Mouse (Mus musculus) urinary bladder, postnatal 36 days (tissue): ENCODE measurements at regions not wholly inside any gene's neighbourhood (a gene's known extent, or its start where the extent isn't known, plus 50 kb on each side); places are given as distances from the start of the nearest gene placed in this dataset.

ENCODE experiments used
- DNase-seq, 2 experiments: peaks; one replicate each; pipeline ENCODE4 v3.0.0; 2022; ENCODE audit warnings: low spot score in 2 of 2, mixed read lengths in 1 of 2

DNA sequence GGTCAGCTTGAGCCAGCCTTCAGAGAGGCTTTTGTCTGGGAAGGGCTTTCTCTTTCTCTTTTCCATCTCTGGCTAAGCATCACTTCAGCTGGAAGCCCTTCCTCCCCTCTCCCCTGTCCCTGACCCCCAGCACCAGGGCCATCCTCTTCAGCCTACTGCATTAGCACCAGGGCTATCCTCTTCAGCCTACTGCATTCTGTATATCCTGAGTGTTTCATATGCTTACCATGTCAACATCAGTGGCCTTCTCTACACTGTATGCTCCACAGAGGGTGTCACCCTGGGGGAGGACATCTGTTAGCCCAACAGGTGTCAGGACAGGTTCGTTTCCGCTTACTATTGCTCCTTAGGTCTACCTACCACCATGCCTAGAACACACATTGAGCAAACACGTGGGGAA is 282.5 kb downstream of the Rps24 start:
- no peak for DNase-seq

- no peak for DNase-seq
Measured at GRCm38 (mm10) chr14:24770015-24770977, 283.4 kb downstream of the Rps24 start.

DNA sequence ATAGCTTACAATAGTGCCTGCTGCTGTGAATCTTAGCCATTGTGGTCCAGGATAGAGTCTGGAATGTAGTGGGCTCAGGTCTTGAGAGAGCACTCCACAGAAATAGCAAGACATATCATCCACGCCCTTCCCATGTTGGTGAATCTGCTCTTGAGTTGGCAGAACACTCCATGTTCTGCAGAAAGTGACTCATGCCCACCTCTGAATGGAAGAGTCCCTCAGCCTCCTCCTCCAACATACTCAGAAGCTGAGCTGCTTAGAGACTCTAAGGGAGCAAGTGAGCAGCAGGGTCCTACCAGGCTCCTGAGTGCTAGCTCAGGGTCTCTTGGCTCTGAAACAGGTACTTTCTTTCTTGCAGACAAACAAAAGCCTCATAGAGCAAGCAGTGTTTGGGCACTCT is 284.7 kb downstream of the Rps24 start:
- no peak for DNase-seq

GRCm38 (mm10) chr14:24772129-24772528 is 285.2 kb downstream of the Rps24 start:
- DNase-seq = no peak

- peak; percentile 75 to 85 for DNase-seq
Measured at GRCm38 (mm10) chr14:24778748-24779630, 292.1 kb downstream of the Rps24 start.

GRCm38 (mm10) chr14:24781674-24782073 is 294.7 kb downstream of the Rps24 start:
- no peak for DNase-seq

DNA sequence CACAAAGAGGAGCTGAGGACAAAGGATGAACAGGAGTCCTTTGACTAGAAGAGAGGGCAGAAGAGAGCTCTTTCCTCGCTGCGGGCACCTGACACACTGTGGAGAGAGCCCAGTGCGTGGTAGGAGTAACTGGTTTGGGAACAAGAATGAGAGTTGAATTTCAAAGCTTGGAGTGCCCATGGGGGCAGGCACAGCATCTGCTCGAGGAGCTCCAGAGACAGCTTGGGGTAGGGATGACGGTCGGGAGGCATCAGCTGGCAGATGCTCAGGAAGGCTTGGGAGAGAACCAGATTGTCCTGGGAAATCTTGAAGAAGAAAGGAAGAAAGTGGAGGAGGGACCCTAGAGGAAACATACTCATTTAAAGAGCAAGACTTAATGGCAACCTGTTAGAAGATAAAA is 297.0 kb downstream of the Rps24 start:
- no peak for DNase-seq

- DNase-seq = no peak
Measured at GRCm38 (mm10) chr14:24785452-24785851, 298.5 kb downstream of the Rps24 start.

DNA sequence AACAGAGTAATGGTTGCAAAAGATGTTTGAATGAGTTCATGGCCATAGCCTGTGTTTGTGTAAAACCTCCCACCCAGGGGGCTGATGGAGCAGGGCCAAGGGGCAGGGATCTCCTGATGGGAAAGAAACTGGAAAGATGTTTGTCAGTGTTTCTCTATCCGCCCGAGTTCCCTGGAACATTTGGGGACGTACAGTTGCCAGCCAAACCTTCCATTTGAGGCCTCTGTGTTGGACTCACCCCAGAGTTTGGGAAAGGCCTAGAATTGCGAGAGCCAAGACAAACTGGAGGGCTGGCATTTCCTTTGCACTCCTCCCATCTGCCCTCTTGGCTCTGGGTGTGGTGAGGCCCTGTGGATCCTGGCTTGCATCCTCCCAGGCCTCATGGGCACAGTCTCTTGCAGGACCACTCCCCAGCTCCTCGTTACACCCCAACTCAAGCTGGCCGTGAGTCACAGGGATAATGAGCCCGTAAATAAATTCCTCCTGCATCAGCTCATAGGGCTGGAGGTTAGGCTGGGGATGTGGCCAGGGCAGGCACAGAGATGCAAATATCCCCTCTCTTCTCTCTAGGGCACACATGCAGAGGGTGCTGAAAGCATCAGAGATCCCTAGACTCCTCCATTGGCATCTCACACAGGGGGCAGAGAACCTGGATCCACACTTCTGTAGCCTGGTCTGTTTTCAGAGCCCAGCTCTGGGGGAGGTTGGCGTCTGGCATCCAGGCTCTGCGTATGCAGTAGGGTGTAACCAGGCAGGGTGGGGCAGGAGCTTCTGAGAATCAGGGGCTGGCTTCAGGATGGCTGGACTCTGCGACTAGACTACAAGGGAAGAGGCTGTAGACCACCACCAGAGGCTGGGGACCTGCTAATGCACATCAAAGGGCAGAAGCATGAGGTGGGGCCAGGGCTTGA is 306.7 kb downstream of the Rps24 start:
- peak; percentile 56 to 81 for DNase-seq

- DNase-seq = no peak
Measured at GRCm38 (mm10) chr14:24794359-24794845, 307.5 kb downstream of the Rps24 start.

DNA sequence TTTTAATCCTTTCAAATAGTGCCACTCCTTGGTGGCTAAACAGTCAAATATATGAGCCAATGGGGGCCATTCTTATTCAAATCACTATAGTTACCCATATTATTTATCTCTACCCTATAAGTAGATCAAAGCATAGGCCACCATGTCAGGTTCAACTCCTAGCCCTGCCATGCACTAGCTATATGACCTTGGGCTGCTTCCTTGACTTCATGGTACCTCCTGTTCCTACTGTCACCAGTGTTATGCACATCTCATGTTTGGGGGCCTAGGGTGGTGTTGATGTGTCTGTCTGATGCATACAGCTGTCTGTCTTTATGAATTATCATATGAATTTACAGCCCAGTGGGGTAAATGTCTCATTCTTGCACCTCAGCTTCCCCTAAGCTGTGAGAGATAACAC is 310.6 kb downstream of the Rps24 start:
- DNase-seq = no peak

DNA sequence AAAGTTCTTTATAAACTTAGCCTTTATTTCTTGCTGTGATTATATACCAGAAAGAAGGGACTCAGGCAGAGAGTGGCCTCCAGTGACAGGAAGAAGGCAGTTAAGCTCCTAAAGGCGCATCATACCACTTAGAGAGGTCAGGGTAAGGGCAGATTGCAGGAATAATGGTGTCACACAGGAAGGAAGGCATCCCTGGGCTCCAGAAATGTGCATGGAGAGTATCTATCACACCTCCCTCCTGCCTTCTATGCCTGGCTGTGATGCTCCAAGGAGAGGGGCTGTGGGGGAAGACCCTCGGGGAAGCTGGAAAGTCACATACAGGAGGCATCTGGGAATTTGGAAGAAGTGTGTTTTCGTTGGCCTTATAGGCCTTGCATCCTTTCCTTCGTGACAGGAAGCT is 311.1 kb downstream of the Rps24 start:
- DNase-seq = no peak

DNA sequence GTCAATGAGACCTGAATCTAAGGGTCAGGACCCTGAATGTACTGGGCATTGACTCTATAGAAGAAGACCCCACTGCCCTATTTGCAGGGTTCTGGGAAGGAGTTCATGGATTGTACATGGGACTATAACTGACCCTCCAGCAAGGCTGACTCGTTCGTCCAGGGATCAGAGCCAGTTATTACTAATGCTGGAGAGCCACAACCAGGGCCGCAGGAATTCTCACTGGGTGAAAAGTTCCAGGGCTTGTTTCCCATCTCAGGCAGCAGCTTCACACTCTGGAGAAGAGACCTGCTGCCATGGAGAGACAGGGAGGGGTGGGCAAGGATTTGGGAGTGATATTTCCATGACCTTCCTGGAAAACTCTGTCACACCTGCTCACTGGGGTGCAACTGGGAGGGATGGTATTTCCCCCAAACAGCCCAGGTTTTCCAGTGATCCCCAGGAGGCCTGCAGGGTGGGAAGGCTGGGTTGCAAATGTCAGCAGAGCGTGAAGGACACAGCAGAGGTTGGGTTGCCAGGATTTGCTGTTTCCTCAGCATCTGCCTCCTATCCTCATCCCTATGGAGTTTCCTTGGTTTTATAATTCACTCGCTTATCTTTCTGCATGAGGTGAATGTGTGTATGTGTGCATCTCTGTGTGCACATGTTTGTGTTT is 316.2 kb downstream of the Rps24 start:
- DNase-seq = no peak

DNA sequence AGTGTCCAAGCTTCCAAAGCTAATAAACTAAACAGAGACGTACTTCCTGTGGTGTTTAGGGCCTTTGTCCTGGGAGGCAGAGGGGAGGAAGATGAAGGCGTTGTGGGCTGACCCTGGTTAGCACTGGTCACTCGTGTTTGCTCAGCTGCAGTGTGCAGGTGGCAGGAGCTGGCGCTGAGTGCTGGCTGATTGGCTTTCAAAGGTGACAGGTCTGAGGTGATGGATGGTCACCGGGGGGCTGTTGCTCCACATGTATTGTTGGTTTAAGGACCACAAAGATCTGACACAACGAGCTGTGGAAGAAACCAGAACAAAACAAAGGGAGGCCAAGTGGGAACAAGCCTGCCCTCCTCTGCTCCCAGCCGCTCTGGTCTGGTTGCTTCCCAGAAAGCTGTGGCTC is 320.1 kb downstream of the Rps24 start:
- DNase-seq = no peak

DNA sequence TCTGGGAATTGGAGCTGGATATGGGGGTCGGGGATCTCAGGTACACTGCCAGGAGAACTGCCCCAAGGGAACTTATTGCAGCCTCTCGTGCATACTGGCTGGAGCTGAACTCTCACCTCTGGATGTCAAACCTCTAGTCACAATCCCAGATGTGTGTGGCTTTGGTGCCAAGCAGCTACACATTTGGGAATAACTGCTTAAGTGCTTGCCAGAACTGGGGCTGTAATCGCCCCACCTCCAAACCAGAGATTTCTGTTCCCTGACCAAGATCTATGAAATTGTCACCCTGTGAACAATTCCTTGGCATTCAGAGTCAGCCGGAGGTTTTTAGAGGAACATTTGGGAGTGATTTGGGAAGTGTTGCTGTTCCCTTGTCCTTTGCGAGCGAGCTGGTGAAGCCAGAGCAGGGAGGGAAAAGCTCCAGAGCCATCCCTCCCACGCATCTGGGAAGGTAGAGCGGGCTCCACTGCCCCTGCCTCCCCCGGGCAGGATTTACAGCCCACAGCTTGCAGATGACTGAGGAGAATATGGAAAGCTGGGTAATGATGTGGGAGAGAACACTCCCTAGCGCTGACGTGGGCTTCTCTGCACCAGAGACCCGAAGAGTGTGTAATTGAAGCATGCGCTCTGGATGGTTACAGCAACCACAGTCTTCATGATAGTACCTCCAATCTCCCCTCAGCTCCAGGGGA is 336.1 kb downstream of the Rps24 start:
- DNase-seq = peak in 1 of 2 experiments; percentile 41

DNA sequence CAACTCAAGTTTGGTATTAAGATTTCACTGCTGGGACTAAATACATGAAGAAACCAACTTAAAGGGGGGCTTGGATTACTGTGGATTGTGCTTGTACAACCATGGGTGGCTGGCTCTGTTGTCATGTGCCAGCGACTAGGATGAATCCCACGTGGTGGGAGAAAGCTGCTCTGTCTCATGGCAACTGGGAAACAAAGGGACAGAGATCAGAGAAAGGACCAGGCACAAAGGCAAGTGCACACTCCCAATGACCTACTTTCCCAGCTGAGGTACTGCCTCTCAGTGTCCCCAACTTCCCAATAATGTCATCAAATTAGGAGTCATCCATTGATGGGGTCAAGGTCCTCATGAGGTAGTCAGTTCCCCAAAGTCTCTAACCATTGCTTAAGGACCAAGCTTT is 337.4 kb downstream of the Rps24 start:
- DNase-seq = no peak

DNA sequence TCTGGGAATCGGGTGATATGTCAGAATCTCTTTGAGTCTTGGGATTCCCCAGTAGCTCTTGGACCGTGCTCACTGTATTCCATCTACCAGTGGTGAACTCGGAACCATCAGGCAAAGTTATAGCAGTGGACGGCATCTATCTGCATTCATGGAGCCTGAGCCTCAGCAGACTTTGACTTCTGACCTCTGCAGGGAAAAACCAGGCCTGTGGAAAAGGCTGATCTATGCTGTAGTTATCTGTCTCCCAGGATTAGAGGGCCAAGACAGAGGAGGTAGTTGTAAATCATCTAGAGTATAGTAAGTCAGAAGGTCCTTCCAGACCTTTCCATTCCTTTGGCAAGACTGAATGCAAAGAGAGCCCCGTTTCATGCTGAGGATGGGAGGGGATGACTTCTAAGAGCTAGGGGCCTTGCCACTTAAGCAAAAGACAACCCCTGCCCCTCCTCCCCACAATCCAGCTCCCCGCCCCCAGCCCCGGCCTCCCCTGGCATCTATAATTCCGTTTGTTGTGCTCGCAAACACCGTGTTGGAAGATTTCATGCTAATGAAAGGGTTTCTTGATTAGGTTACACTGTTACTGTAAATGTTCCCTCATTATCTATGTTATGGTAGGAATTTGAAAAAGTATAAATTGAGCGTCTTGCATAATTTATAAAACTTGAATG is 338.9 kb downstream of the Rps24 start:
- DNase-seq = no peak

DNA sequence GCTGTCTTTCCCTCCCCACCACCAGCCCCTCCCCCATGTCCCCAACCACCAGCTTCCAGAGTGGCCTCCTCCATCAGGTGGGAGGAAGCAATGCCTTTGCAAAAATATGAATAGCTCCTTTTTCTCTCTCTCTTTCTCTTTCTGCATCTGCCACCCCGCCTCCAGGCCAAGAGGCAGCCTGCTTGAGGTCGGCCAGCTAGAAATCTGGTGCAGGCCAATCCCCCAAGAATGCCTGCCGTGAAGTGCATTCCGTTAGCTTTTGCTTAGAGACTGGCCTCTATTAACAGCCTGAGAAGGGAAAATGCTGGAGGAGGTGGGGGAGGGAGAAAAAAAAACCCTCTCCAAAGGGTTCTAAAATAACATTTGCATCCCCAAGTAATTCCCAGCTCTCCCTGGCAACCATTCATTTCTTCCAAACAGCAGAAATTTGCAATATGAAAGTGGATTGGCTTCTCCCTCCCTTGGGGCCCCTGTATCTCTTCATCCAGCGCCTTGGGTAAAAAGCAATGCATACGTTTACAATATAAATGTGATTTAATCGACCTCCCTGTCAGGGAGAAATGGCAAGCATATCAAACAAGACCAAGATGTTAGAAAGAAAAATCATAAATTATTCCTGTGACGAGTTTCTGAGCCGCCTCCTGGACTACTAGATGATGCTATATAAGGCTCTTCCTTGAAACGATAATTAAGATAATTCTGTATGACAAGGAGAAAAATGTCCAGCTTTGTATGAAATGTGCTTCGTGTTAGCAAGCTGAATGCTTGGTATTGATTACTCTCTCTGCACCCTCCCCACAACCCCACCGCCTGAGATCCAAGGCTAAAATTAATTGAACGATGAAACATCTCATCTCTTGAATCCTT is 339.8 kb downstream of the Rps24 start:
- no peak for DNase-seq
